Mouse (Mus musculus): ENCODE results near the gene Egfem1. TPM values are rescaled to one million over a fixed set of nuclear protein-coding genes. Genes with fewer than 3 reads are reported as not detected.

The Egfem1 gene
- total RNA-seq, 2 experiments from 2014 or later = not detected

GRCm38 (mm10) chr3:29243600-29243999 is 161.8 kb downstream of the Egfem1 start:
- ATAC-seq (replicated peaks; ENCODE audit: low FRiP score, poor library complexity, severe bottlenecking) = no peak

- no peak for ATAC-seq (replicated peaks; ENCODE audit: low FRiP score, poor library complexity, severe bottlenecking)
These were observed 209.8 kb downstream of the Egfem1 start for GRCm38 (mm10) chr3:29291633-29292032.

GRCm38 (mm10) chr3:29292251-29292650 is 210.4 kb downstream of the Egfem1 start:
- ATAC-seq (replicated peaks; ENCODE audit: low FRiP score, poor library complexity, severe bottlenecking) = no peak

GRCm38 (mm10) chr3:29293230-29293629 is 211.4 kb downstream of the Egfem1 start:
- ATAC-seq (replicated peaks; ENCODE audit: low FRiP score, poor library complexity, severe bottlenecking) = no peak

- ATAC-seq (replicated peaks; ENCODE audit: low FRiP score, poor library complexity, severe bottlenecking) = no peak
These were observed 260.5 kb downstream of the Egfem1 start for GRCm38 (mm10) chr3:29342223-29342791.

GRCm38 (mm10) chr3:29345805-29346204 is 264.0 kb downstream of the Egfem1 start:
- no peak for ATAC-seq (replicated peaks; ENCODE audit: low FRiP score, poor library complexity, severe bottlenecking)

- no peak for ATAC-seq (replicated peaks; ENCODE audit: low FRiP score, poor library complexity, severe bottlenecking)
These were observed 285.1 kb downstream of the Egfem1 start for GRCm38 (mm10) chr3:29366907-29367306.

GRCm38 (mm10) chr3:29370519-29370918 is 288.7 kb downstream of the Egfem1 start:
- ATAC-seq (replicated peaks; ENCODE audit: low FRiP score, poor library complexity, severe bottlenecking) = no peak

GRCm38 (mm10) chr3:29381255-29381654 is 299.4 kb downstream of the Egfem1 start:
- ATAC-seq (replicated peaks; ENCODE audit: low FRiP score, poor library complexity, severe bottlenecking) = no peak

GRCm38 (mm10) chr3:29399064-29399463 is 317.2 kb downstream of the Egfem1 start:
- ATAC-seq (replicated peaks; ENCODE audit: low FRiP score, poor library complexity, severe bottlenecking) = no peak

GRCm38 (mm10) chr3:29421634-29422033 is 339.8 kb downstream of the Egfem1 start:
- ATAC-seq (replicated peaks; ENCODE audit: low FRiP score, poor library complexity, severe bottlenecking) = no peak

- no peak for ATAC-seq (replicated peaks; ENCODE audit: low FRiP score, poor library complexity, severe bottlenecking)
These were observed 350.6 kb downstream of the Egfem1 start for GRCm38 (mm10) chr3:29432109-29433091.

- no peak for ATAC-seq (replicated peaks; ENCODE audit: low FRiP score, poor library complexity, severe bottlenecking)
These were observed 361.2 kb downstream of the Egfem1 start for GRCm38 (mm10) chr3:29443024-29443423.

GRCm38 (mm10) chr3:29444661-29445060 is 362.8 kb downstream of the Egfem1 start:
- ATAC-seq (replicated peaks; ENCODE audit: low FRiP score, poor library complexity, severe bottlenecking) = no peak

GRCm38 (mm10) chr3:29446081-29446480 is 364.3 kb downstream of the Egfem1 start:
- no peak for ATAC-seq (replicated peaks; ENCODE audit: low FRiP score, poor library complexity, severe bottlenecking)

GRCm38 (mm10) chr3:29448829-29449406 is 367.1 kb downstream of the Egfem1 start:
- no peak for ATAC-seq (replicated peaks; ENCODE audit: low FRiP score, poor library complexity, severe bottlenecking)

- ATAC-seq (replicated peaks; ENCODE audit: low FRiP score, poor library complexity, severe bottlenecking) = no peak
These were observed 416.4 kb downstream of the Egfem1 start for GRCm38 (mm10) chr3:29498211-29498610.

- no peak for ATAC-seq (replicated peaks; ENCODE audit: low FRiP score, poor library complexity, severe bottlenecking)
These were observed 417.4 kb downstream of the Egfem1 start for GRCm38 (mm10) chr3:29499188-29499587.

GRCm38 (mm10) chr3:29525298-29525962 is 443.6 kb downstream of the Egfem1 start:
- ATAC-seq (replicated peaks; ENCODE audit: low FRiP score, poor library complexity, severe bottlenecking) = no peak

- no peak for ATAC-seq (replicated peaks; ENCODE audit: low FRiP score, poor library complexity, severe bottlenecking)
These were observed 444.1 kb downstream of the Egfem1 start for GRCm38 (mm10) chr3:29525963-29526301.
